Mouse (Mus musculus) heart, adult 11 months (tissue): ENCODE results near the gene Ankrd11.

Experiments used
- DNase-seq: peaks from one replicate; pipeline ENCODE4 v3.0.0; 2022

Ankrd11 gene

GRCm38 (mm10) chr8:123042158-123042973, at the start of gene Ankrd11:
Ankrd11 (minus strand) TSS chr8:123042277.
- peak; percentile 100 for DNase-seq

DNA sequence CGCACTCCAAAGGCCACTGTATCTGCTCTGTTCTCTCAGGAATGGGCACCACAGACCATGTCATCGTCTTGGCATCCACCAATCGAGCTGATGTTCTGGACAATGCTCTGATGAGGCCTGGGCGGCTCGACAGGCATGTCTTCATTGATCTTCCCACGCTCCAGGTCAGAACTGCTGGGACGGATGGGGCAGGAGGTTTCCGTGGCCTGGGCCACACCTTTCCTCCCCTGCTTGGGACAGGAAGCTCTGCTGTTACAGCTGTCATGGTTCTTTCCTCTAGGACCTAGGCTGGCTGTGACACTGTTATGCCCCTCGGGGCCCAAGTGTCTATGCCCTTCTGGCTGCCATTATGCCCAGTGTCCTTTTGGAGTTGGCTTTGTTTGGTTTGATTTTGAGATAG, 45.2 kb upstream of the Ankrd11 start:
- DNase-seq: no peak

GRCm38 (mm10) chr8:123083610-123084009, 41.5 kb upstream of the Ankrd11 start:
- no peak for DNase-seq

DNA sequence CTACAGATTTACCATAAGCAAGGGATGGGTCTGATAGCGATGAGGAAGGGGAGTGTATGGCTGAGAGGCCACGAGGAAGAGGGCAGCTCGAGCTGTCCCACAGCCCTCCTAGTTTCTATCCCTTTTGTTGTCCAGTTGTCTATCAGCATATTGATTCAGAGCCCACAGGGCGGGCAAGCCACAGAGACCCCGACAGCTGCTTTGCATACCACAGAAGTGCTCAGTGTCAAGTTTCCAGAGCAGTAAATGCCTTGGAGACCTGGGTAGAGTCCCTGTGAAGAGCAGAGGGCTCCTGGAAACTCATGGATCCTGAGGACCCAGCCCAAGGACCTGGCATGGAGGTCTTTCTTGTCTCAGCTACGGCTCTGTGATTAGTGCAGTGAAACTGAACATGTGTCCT, 40.9 kb upstream of the Ankrd11 start:
- no peak for DNase-seq

GRCm38 (mm10) chr8:123077213-123077612, 35.1 kb upstream of the Ankrd11 start:
- DNase-seq: no peak

GRCm38 (mm10) chr8:123071176-123071575, 29.1 kb upstream of the Ankrd11 start:
- no peak for DNase-seq

DNA sequence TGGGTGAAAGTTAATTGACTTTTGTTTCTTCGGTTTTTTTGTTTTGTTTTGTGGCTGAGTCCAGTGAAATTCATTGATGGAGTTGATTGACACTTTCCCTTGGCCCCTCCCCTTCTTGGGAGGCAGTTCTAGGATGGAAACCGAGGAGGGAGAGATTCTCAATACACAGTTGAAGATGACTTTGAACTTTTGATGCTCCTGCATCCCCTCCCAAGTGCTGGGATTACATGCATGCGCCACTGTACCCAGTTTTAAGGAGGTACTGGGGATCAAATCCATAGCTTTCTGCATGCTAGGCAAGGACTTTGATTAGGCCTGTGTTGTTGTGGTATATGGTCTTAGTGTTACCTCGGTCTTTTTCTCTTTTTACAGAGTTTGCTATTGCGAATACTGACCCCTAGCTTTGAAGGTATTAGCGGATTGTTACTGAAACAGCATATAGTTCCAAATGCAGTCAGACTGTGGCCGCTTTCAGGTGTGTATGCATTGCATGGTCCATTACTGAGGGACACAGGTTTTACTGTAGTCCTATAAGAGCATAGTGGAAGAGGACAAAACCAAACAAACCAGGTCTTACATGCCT, 24.1 kb upstream of the Ankrd11 start:
- no peak for DNase-seq

DNA sequence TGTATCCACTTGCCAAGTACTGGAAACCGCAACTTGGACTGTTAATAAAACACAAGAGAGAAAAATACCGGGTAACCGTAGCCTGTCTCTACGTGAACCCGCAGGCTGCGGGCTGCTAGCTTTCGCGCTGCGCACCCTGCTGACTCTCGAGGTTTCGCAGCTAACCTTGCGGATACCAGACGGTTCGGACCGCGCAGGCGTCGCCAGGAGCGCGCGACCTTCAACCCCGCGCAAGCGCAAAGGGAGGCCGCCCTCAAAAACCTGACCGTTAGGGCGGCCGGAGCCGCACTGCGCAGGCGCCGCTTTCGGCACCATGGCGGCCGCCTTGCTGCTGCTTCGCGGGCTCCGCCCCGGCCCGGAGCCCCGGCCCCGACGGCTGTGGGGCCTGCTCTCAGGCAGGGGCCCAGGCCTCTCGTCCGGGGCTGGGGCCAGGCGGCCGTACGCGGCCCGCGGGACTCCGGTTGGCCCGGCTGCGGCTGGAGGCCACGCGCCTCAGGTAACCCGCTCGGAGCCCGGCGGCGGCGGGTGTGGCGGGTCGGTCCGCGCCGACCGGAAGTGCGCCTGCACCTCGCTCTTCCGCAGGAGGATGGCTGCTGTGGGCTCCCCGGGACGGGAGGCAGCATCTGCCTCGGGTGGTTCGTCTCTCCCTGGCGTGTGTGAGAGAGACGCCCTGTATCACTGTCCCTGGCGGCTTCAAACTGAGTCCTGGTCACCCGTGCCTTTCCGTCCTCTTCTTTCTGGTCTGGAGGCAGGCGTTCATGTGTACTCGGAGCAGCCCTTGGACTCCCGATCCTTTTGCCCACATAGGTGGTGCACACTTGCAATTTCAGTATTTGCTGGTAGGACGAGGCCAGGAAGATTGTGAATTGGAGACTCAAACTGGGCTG, 23.4 kb upstream of the Ankrd11 start:
- peak; percentile 100 for DNase-seq

GRCm38 (mm10) chr8:123064809-123065213, 22.7 kb upstream of the Ankrd11 start:
- no peak for DNase-seq

DNA sequence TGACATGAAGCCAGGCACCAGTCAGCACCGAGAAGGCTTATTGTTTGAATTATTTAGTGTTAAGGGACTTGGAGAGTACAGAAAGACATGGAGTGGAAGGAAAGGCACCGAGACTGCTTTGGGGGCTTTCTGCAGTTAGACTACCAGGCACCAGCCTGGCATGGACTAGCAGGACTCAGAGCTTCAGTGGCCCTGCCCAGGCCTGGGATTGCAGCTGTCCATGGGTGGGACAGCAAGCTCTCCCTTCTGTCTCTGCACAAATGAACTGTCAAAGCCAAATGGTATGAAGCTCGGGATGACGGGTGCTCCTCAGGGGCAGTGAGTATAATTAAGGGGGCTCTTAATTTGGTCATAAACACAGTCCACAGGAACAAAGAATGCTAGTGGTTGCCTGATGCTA, 22.0 kb upstream of the Ankrd11 start:
- no peak for DNase-seq

DNA sequence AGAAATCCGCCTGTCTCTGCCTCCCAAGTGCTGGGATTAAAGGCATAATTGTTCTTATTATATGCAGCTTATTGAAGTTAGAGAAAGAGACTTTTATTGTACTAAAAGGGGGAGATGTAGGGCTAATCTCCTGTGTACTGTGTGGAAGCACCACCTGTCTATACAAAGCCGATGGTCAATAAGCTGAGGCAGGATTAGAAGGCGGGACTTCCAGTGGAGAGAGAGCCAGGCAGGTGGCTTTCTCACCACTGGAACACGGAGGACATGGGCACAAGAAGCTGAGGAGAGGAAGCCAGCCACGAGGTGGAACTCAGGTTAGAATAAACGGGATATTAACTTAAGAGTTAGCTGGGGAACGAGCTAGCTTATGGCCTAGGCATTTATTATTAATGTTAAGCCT, 20.6 kb upstream of the Ankrd11 start, which contains the start of gene Spg7:
Spg7 (plus strand) TSS at position 222 of the 400 bp plus-strand sequence.
- no peak for DNase-seq

GRCm38 (mm10) chr8:123051458-123051857, 9.4 kb upstream of the Ankrd11 start:
- no peak for DNase-seq

- DNase-seq: no peak
Measured at GRCm38 (mm10) chr8:123048402-123048801, 6.3 kb upstream of the Ankrd11 start.

- DNase-seq: peak; percentile 79
Measured at GRCm38 (mm10) chr8:123047827-123048226, 5.8 kb upstream of the Ankrd11 start.

GRCm38 (mm10) chr8:123046706-123047105, 4.6 kb upstream of the Ankrd11 start:
- DNase-seq: peak; percentile 11

DNA sequence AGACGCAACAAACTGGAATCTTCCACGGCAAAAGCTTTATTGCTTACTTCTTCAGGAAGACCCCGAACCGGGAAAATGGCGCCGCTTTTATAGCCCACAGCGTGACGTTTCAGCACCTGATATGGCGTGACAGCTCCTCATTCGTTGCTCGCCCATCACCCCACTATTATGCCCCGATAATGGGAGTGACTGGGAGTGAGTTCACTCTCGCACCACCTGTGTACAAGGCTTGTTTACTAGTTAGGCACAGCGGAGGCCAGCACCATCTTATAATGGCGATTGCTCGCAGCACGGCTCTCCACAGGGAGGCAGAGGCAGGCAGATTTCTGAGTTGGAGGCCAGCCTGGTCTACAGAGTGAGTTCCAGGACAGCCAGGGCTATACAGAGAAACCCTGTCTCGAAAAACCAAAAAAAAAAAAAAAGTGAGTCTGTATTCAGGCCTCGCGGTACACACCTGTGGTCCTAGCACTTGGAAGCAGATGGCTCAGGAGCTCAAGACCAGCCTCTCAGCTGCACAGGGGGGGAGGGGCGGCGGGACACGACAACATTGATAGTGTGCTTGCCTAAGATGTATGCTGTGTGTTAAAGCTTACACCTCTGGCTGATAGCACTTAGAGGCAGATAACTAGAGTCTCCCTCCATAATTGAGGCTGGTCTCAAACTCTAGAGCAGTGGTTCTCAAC, 2.8 kb upstream of the Ankrd11 start:
- DNase-seq: peak; percentile 76

- DNase-seq: peak; percentile 80
Measured at GRCm38 (mm10) chr8:123043941-123044340, 1.9 kb upstream of the Ankrd11 start.

DNA sequence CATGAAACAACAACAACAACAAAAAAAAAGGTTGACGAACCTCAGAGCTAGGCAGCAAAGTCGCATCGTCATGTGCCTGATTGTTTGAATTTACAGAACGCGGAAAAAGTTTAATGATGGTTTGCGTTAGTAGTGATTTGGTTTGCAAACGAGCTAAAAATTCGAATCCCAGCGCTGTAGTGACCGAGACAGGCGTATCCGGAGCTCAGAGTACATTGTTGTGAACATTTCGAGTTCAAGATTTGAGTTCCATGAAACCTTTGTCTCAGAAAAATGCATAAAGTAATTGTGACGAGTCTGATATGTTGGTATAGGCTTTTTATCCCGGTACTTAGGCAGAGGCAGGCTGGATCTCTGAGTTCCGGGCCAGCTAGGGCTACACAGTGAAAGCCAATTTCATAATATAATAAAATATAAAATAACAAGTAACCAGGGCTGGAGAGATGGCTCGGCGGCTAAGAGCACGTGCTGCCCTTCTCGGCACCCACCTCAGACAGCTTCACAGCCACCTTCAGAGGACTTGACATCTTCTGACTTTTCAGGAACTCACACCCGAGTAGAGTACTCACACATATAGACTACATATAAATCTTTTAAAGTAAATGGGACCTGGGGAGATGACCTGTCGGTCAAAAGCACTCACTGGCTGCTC, 1.0 kb upstream of the Ankrd11 start:
- peak; percentile 85 for DNase-seq

DNA sequence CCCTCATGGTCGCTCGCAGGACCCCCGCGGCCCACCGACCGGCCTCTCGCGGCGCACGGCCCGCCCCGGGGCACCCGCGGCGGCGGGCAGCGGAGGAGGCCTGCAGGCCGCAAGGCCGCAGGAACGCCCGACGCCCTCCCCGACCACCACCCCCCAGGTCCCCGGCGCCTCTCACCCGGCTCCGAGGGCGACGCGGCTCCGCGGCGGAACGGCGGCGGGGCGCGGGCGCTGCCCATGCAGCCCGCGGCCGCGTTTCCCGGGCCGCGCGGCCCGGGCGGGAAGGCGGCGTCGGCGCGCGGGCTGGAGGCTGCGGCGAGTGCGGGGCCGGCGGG, 337 bp downstream of the Ankrd11 start:
- no peak for DNase-seq

DNA sequence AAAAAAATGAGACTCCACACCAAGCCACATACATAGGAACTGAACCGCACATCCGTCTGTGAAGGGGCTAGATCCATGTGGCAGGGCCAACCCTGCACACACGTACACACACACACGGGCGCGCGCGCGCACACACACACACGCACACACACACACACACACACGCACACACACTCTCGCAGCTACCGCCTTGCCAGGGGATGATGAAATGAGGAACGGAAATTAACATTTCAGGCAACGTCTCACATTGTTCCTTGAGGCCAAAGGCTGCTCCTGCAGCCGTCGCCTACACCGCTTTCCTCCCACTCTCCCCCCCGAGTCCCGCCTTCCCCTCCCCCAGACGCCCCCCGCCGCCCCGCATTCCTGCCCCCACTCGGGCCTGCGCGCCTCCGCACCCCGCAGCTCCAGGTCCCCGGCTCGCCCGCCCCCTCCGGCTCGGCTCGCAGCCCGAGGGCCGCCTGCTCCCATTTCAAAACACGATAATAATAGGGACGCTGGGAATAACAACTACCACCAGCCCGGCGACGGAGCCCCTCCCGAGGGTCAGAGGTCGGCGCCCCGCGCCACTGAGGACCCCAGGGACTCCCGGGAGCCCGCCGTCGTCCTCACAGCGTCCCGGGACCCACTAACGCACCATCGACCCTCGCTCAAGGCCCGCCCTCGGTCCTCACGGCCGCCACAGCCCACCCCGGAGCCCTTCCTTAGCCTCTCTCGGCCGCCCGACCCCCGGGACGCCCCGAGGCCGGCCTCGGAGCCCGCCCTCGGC, 886 bp downstream of the Ankrd11 start:
- DNase-seq: peak; percentile 98

GRCm38 (mm10) chr8:123040110-123040650, 1.9 kb downstream of the Ankrd11 start:
- DNase-seq: peak; percentile 90
